Mouse (Mus musculus): ENCODE measurements around the gene Lrmp. TPM values are rescaled to one million over a fixed set of nuclear protein-coding genes. Genes with fewer than 3 reads are reported as not detected.

The Lrmp gene
- total and polyA plus RNA-seq, 3 experiments, result 64.3 to 70.1 TPM; not detected in 1

DNA sequence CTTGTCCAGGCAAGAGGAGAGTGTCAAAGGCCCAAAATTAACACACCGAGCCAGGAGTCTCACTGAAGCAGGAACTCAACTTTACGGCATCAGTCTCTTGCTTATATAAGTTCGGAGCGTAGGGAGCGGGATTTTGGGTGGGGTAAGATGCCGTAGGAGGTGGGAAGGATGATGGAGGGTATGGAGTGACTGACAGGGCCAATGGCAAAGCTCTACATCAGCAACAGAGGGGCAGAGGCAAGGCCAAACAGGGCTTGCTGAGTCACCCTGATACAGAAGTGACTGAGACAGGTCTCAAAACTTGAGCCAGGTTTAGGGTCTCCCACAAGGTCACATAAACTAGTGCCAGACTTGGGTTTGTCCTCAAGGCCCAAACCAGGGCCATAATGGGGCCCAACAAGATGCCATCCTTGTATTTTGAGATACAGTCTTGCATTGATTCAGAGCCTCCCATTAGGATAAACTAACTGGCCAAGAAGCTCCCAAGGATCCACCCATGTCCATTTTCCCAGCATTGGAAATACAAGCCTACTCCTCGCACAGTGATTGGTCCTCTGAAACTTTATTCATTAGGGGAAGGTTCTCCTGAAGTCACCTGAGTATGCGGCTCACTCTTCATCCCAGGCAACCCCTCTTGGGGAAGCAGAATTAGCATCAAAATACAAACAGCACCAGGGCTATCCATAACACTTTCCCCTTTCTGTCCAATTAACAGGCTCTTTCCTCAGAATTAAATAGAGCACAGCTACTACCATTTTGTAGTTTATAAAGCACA lies 30.9 kb upstream of the Lrmp start:
- no peaks in the 10 kb centered on the region for H3K79me2 ChIP-seq (ENCODE audit: control insufficient read depth, insufficient read depth, low read length, poor library complexity)
- no peak overlapping the region for H3K27ac ChIP-seq (ENCODE audit: control insufficient read depth, low read depth, low read length)
- DNase-seq (ENCODE audit: low read depth, low spot score), result no peak
- peaks cover 0 to 3% of the 10 kb centered on the region in 2 experiments; a peak in 2 of 4 replicates for H3K36me3 ChIP-seq (ENCODE audit: control insufficient read depth in 1 of 2, insufficient read depth in 2 of 2, low read length in 2 of 2)
- TF ChIP-seq ZMIZ1 (IDR thresholded peaks at IDR 0.05; ENCODE audit: low read depth, low read length) (no peak), USF1 (IDR thresholded peaks at IDR 0.05; ENCODE audit: low read depth, low read length) (no peak), NELFE (IDR thresholded peaks at IDR 0.05; ENCODE audit: low read depth, low read length) (no peak), RCOR1 (IDR thresholded peaks at IDR 0.05; ENCODE audit: low read depth, low read length) (no peak), SIN3A (IDR thresholded peaks at IDR 0.05; ENCODE audit: low read length) (no peak), ELF1 (IDR thresholded peaks at IDR 0.05; ENCODE audit: low read depth, low read length) (no peak), KAT2A (conservative IDR thresholded peaks at IDR 0.05; ENCODE audit: low read depth, low read length) (no peak), CHD1 (IDR thresholded peaks at IDR 0.05; ENCODE audit: low read depth, low read length) (no peak)
- no peak overlapping the region for H3K9ac ChIP-seq (ENCODE audit: control insufficient read depth, low read depth, low read length, poor library complexity, severe bottlenecking)
- peaks cover under 1 to 4% of the 10 kb centered on the region in 2 experiments; a peak in 3 of 4 replicates for H3K4me1 ChIP-seq (ENCODE audit: control insufficient read depth in 1 of 2, insufficient read depth in 2 of 2, low read length in 2 of 2)
- H3K27me3 ChIP-seq (ENCODE audit: control insufficient read depth in 1 of 2, insufficient read depth in 2 of 2, low read length in 2 of 2), result peaks cover 0 to 7% of the 10 kb centered on the region in 2 experiments; a peak in 2 of 4 replicates
- H3K9me3 ChIP-seq (replicated peaks; ENCODE audit: insufficient read depth, low read length), result no peaks in the 10 kb centered on the region
- H3K4me3 ChIP-seq (ENCODE audit: control insufficient read depth in 1 of 2, insufficient read depth in 1 of 2, low read depth in 2 of 2, low read length in 2 of 2), result no peak overlapping the region

DNA sequence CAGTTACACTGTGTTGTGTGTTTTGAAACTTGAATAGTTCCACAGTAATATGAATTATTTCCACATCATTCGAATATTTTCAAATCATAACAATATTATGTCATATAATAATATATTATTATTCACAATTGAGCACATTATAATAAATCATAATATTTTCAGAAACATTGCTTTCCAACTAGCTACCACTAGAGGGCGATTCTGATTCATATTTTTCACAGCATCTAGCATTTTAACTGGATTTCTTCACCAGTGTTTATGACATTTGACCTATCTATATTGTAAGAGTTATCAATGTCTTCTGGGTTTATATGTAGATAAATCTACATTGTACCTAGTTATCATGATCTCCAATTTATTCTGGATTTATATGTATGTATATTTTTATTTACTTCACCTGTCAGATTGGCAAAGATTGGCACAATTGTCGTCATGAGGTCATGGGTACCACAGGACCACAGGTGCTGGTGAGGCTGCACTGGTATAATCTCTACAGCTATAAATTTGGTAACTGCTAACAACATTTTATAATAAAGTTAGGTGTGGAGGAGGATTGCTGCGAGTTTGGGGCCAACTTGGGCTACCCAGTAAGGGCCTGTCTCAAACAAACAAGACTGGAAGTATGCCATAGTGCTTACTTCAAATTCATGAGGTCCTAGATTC lies 26.9 kb upstream of the Lrmp start:
- H3K9me3 ChIP-seq (replicated peaks; ENCODE audit: insufficient read depth, low read length), result no peaks in the 10 kb centered on the region
- peaks cover 2 to 8% of the 10 kb centered on the region in 2 experiments; a peak in 3 of 4 replicates for H3K4me1 ChIP-seq (ENCODE audit: control insufficient read depth in 1 of 2, insufficient read depth in 2 of 2, low read length in 2 of 2)
- no peak overlapping the region for H3K27ac ChIP-seq (ENCODE audit: control insufficient read depth, low read depth, low read length)
- no peak overlapping the region for H3K4me3 ChIP-seq (ENCODE audit: control insufficient read depth in 1 of 2, insufficient read depth in 1 of 2, low read depth in 2 of 2, low read length in 2 of 2)
- no peak overlapping the region for H3K9ac ChIP-seq (ENCODE audit: control insufficient read depth, low read depth, low read length, poor library complexity, severe bottlenecking)
- peaks cover 0 to 2% of the 10 kb centered on the region in 2 experiments; a peak in 1 of 4 replicates for H3K27me3 ChIP-seq (ENCODE audit: control insufficient read depth in 1 of 2, insufficient read depth in 2 of 2, low read length in 2 of 2)
- no peaks in the 10 kb centered on the region for H3K79me2 ChIP-seq (ENCODE audit: control insufficient read depth, insufficient read depth, low read length, poor library complexity)
- H3K36me3 ChIP-seq (ENCODE audit: control insufficient read depth in 1 of 2, insufficient read depth in 2 of 2, low read length in 2 of 2), result peaks cover 0 to 3% of the 10 kb centered on the region in 2 experiments; a peak in 2 of 4 replicates
- peak; percentile 88 for TF ChIP-seq ZC3H11A (IDR thresholded peaks at IDR 0.05; ENCODE audit: low read depth, low read length)
- no peak for TF ChIP-seq RCOR1 (IDR thresholded peaks at IDR 0.05; ENCODE audit: low read depth, low read length)
- TF ChIP-seq CTCF (IDR thresholded peaks at IDR 0.05 in 2 of 3, conservative IDR thresholded peaks at IDR 0.05 in 1 of 3; ENCODE audit: control insufficient read depth in 1 of 3, insufficient read depth in 1 of 3, low read depth in 2 of 3, low read length in 3 of 3, poor library complexity in 1 of 3, severe bottlenecking in 1 of 3), result peak; percentile 34 to 78 (median 55)
- TF ChIP-seq POLR2AphosphoS5 (IDR thresholded peaks at IDR 0.05; ENCODE audit: borderline replicate concordance, low read depth, low read length), result no peak
- TF ChIP-seq ELF1 (IDR thresholded peaks at IDR 0.05; ENCODE audit: low read depth, low read length), result no peak
- TF ChIP-seq SMC3 (IDR thresholded peaks at IDR 0.05; ENCODE audit: low read depth, low read length), result peak; percentile 83
- TF ChIP-seq SIN3A (IDR thresholded peaks at IDR 0.05; ENCODE audit: low read length), result 0 out of 2 replicates have a peak, but pooled peaks have one; percentile 20
- TF ChIP-seq UBTF (IDR thresholded peaks at IDR 0.05; ENCODE audit: borderline replicate concordance, insufficient read depth, low read depth, low read length), result no peak
- no peak for TF ChIP-seq ZKSCAN1 (IDR thresholded peaks at IDR 0.05; ENCODE audit: low read depth, low read length)
- TF ChIP-seq CHD2 (IDR thresholded peaks at IDR 0.05; ENCODE audit: low read length), result no peak
- peak; percentile 96 for TF ChIP-seq RAD21 (IDR thresholded peaks at IDR 0.05; ENCODE audit: low read depth, low read length)
- no peak for TF ChIP-seq MXI1 (IDR thresholded peaks at IDR 0.05; ENCODE audit: low read depth, low read length)
- DNase-seq (ENCODE audit: low read depth, low spot score), result peak; percentile 51

All from MEL (cell line).